Mouse (Mus musculus): ENCODE data around the gene Rfc5. TPM values are rescaled to one million over a fixed set of nuclear protein-coding genes. Genes with fewer than 3 reads are reported as not detected.

Rfc5 gene
- polyA plus RNA-seq (2017; shearing (Covaris generic)): 10 to 100 TPM; 34.2 to 45.9 TPM

GRCm38 (mm10) chr5:117388877-117389276 lies at the start of gene Rfc5:
Rfc5 (minus strand) TSS chr5:117389047.

GRCm38 (mm10) chr5:117413507-117414501 lies 25.0 kb upstream of the Rfc5 start, which contains the start of gene Ksr2:
Ksr2 (plus strand) TSS chr5:117414000.

DNA sequence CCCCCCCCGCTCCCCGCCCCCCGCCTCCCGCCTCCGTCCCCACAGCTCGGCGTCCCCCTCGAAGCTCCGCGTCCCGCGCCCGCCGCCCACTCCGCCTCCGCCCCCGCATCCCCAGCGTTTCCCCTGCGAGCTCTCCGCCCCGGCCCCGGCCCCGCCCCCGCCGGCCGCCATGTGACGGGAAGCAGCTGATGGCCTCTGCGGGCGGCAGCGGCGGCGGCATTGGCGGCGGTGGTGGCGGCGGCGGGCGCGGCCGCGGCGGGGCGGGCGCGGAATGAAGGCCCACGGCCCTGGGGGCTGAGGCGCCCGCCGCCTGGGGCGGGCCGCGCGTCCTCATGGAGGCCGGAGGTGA lies 31.7 kb downstream of the Rfc5 start, which contains the start of gene Wsb2:
Gene Wsb2, plus strand, starts transcription at position 176 of the 349 bp plus-strand sequence.

Other genes starting within 250 kb of the Rfc5 start
- 100 to 1,000 TPM; 223 to 230 TPM for gene Pebp1, start 101.4 kb downstream of the Rfc5 start, polyA plus RNA-seq (2017; shearing (Covaris generic))
- 10 to 100 TPM in 1 of 2 experiments, 1 to 10 TPM in 1; 7.7 to 17.2 TPM for gene Vsig10, start 70.0 kb downstream of the Rfc5 start, polyA plus RNA-seq (2017; shearing (Covaris generic))
- 10 to 100 TPM; 68.1 to 79.5 TPM for gene Wsb2, start 31.7 kb downstream of the Rfc5 start, polyA plus RNA-seq (2017; shearing (Covaris generic))
- 1 to 10 TPM; 1.5 to 1.8 TPM for gene Ksr2, start 25.0 kb upstream of the Rfc5 start, polyA plus RNA-seq (2017; shearing (Covaris generic))

Measured in inflammation-experienced regulatory T-cells (primary cell).